Mouse (Mus musculus): ENCODE results near the gene Wipf3. TPM values are rescaled to one million over a fixed set of nuclear protein-coding genes. Genes with fewer than 3 reads are reported as not detected.

The Wipf3 gene
- polyA plus RNA-seq, 1 experiment from 2014 or later: 0.55 TPM

GRCm38 (mm10) chr6:54425230-54425629 lies 4.2 kb upstream of the Wipf3 start:
- Histone ChIP-seq H3K4me2 (no peak overlapping the region), H3K4me1 (ENCODE audit: control insufficient read depth, insufficient read depth, low read length) (no peaks in the 10 kb centered on the region), H3K27ac (ENCODE audit: low read depth, low read length) (no peak overlapping the region), H3K9ac (ENCODE audit: low read length) (no peak overlapping the region), H3K36me3 (ENCODE audit: control insufficient read depth, insufficient read depth, low read length) (no peaks in the 10 kb centered on the region), H3K9me3 (ENCODE audit: control insufficient read depth, low read length) (no peaks in the 10 kb centered on the region), H3K4me3 (ENCODE audit: low read depth, low read length) (no peak overlapping the region), H3K27me3 (ENCODE audit: control insufficient read depth, insufficient read depth, low read length) (peaks cover 13% of the 10 kb centered on the region)
- WGBS: 91% methylated on average over 8 of the region's 8 CpGs
- ATAC-seq (ENCODE audit: low FRiP score) (no peak), DNase-seq (ENCODE audit: low spot score, missing footprints) (no peak)

GRCm38 (mm10) chr6:54428850-54429446 lies 455 bp upstream of the Wipf3 start:
- Histone ChIP-seq H3K27me3 (ENCODE audit: control insufficient read depth, insufficient read depth, low read length) (peaks cover 23% of the 10 kb centered on the region), H3K4me2 (peak overlapping the region; percentile 94), H3K4me1 (ENCODE audit: control insufficient read depth, insufficient read depth, low read length) (no peaks in the 10 kb centered on the region), H3K27ac (ENCODE audit: low read depth, low read length) (no peak overlapping the region), H3K9me3 (ENCODE audit: control insufficient read depth, low read length) (no peaks in the 10 kb centered on the region), H3K36me3 (ENCODE audit: control insufficient read depth, insufficient read depth, low read length) (no peaks in the 10 kb centered on the region), H3K9ac (ENCODE audit: low read length) (peak overlapping the region; percentile 65), H3K4me3 (ENCODE audit: low read depth, low read length) (peak overlapping the region; percentile 47)
- WGBS: 12% methylated on average over 14 of the region's 14 CpGs
- ATAC-seq (ENCODE audit: low FRiP score) (peak; percentile 6; the same call in 1 of the 2 replicates), DNase-seq (ENCODE audit: low spot score, missing footprints) (peak; percentile 91)

- DNase-seq (ENCODE audit: low spot score, missing footprints): no peak
- WGBS: 35% methylated on average over 7 of the region's 7 CpGs
- Histone ChIP-seq H3K27me3 (ENCODE audit: control insufficient read depth, insufficient read depth, low read length) (peaks cover 23% of the 10 kb centered on the region), H3K4me1 (ENCODE audit: control insufficient read depth, insufficient read depth, low read length) (peaks cover 3% of the 10 kb centered on the region), H3K4me3 (ENCODE audit: low read depth, low read length) (peak overlapping the region; percentile 47), H3K9me3 (ENCODE audit: control insufficient read depth, low read length) (no peaks in the 10 kb centered on the region), H3K27ac (ENCODE audit: low read depth, low read length) (no peak overlapping the region), H3K4me2 (peak overlapping the region; percentile 94), H3K9ac (ENCODE audit: low read length) (peak overlapping the region; percentile 65), H3K36me3 (ENCODE audit: control insufficient read depth, insufficient read depth, low read length) (no peaks in the 10 kb centered on the region)
- no peak for ATAC-seq (ENCODE audit: low FRiP score)
Measured at GRCm38 (mm10) chr6:54430221-54430620, 818 bp downstream of the Wipf3 start.

GRCm38 (mm10) chr6:54431761-54432160 lies 2.4 kb downstream of the Wipf3 start:
- H3K9ac ChIP-seq (ENCODE audit: low read length): no peak overlapping the region
- peaks cover 23% of the 10 kb centered on the region for H3K27me3 ChIP-seq (ENCODE audit: control insufficient read depth, insufficient read depth, low read length)
- no peak overlapping the region for H3K27ac ChIP-seq (ENCODE audit: low read depth, low read length)
- DNase-seq (ENCODE audit: low spot score, missing footprints): no peak
- no peak for ATAC-seq (ENCODE audit: low FRiP score)
- 71% methylated on average over 10 of the region's 10 CpGs for WGBS
- H3K4me3 ChIP-seq (ENCODE audit: low read depth, low read length): no peak overlapping the region
- H3K4me2 ChIP-seq: no peak overlapping the region
- peaks cover 12% of the 10 kb centered on the region for H3K4me1 ChIP-seq (ENCODE audit: control insufficient read depth, insufficient read depth, low read length)
- H3K36me3 ChIP-seq (ENCODE audit: control insufficient read depth, insufficient read depth, low read length): no peaks in the 10 kb centered on the region
- no peaks in the 10 kb centered on the region for H3K9me3 ChIP-seq (ENCODE audit: control insufficient read depth, low read length)

GRCm38 (mm10) chr6:54432191-54432590 lies 2.8 kb downstream of the Wipf3 start:
- WGBS: 87% methylated on average over 9 of the region's 9 CpGs
- Histone ChIP-seq H3K4me2 (no peak overlapping the region), H3K36me3 (ENCODE audit: control insufficient read depth, insufficient read depth, low read length) (no peaks in the 10 kb centered on the region), H3K4me3 (ENCODE audit: low read depth, low read length) (no peak overlapping the region), H3K9ac (ENCODE audit: low read length) (no peak overlapping the region), H3K27me3 (ENCODE audit: control insufficient read depth, insufficient read depth, low read length) (peaks cover 23% of the 10 kb centered on the region), H3K27ac (ENCODE audit: low read depth, low read length) (no peak overlapping the region), H3K4me1 (ENCODE audit: control insufficient read depth, insufficient read depth, low read length) (peaks cover 12% of the 10 kb centered on the region), H3K9me3 (ENCODE audit: control insufficient read depth, low read length) (no peaks in the 10 kb centered on the region)
- DNase-seq (ENCODE audit: low spot score, missing footprints): no peak
- ATAC-seq (ENCODE audit: low FRiP score): no peak

- Histone ChIP-seq H3K9ac (ENCODE audit: low read length) (no peak overlapping the region), H3K4me1 (ENCODE audit: control insufficient read depth, insufficient read depth, low read length) (peaks cover 12% of the 10 kb centered on the region), H3K4me3 (ENCODE audit: low read depth, low read length) (no peak overlapping the region), H3K9me3 (ENCODE audit: control insufficient read depth, low read length) (no peaks in the 10 kb centered on the region), H3K4me2 (no peak overlapping the region), H3K27ac (ENCODE audit: low read depth, low read length) (no peak overlapping the region), H3K36me3 (ENCODE audit: control insufficient read depth, insufficient read depth, low read length) (no peaks in the 10 kb centered on the region), H3K27me3 (ENCODE audit: control insufficient read depth, insufficient read depth, low read length) (peaks cover 23% of the 10 kb centered on the region)
- ATAC-seq (ENCODE audit: low FRiP score) (no peak), DNase-seq (ENCODE audit: low spot score, missing footprints) (no peak)
- 76% methylated on average over 13 of the region's 13 CpGs for WGBS
Measured at GRCm38 (mm10) chr6:54432806-54433545, 3.6 kb downstream of the Wipf3 start.

GRCm38 (mm10) chr6:54434171-54434570 lies 4.8 kb downstream of the Wipf3 start:
- Histone ChIP-seq H3K36me3 (ENCODE audit: control insufficient read depth, insufficient read depth, low read length) (no peaks in the 10 kb centered on the region), H3K27me3 (ENCODE audit: control insufficient read depth, insufficient read depth, low read length) (peaks cover 17% of the 10 kb centered on the region), H3K4me2 (no peak overlapping the region), H3K4me3 (ENCODE audit: low read depth, low read length) (no peak overlapping the region), H3K4me1 (ENCODE audit: control insufficient read depth, insufficient read depth, low read length) (peaks cover 12% of the 10 kb centered on the region), H3K9ac (ENCODE audit: low read length) (no peak overlapping the region), H3K27ac (ENCODE audit: low read depth, low read length) (no peak overlapping the region), H3K9me3 (ENCODE audit: control insufficient read depth, low read length) (no peaks in the 10 kb centered on the region)
- ATAC-seq (ENCODE audit: low FRiP score) (no peak), DNase-seq (ENCODE audit: low spot score, missing footprints) (no peak)
- WGBS: 56% methylated on average over 2 of the region's 2 CpGs

GRCm38 (mm10) chr6:54435663-54436062 lies 6.3 kb downstream of the Wipf3 start:
- no peak overlapping the region for H3K4me3 ChIP-seq (ENCODE audit: low read depth, low read length)
- H3K9me3 ChIP-seq (ENCODE audit: control insufficient read depth, low read length): no peaks in the 10 kb centered on the region
- no peak for ATAC-seq (ENCODE audit: low FRiP score)
- H3K27me3 ChIP-seq (ENCODE audit: control insufficient read depth, insufficient read depth, low read length): peaks cover 5% of the 10 kb centered on the region; the same call in 1 of the 2 replicates
- no peaks in the 10 kb centered on the region for H3K36me3 ChIP-seq (ENCODE audit: control insufficient read depth, insufficient read depth, low read length)
- WGBS: 47% methylated on average over 7 of the region's 7 CpGs
- peaks cover 12% of the 10 kb centered on the region for H3K4me1 ChIP-seq (ENCODE audit: control insufficient read depth, insufficient read depth, low read length)
- no peak overlapping the region for H3K27ac ChIP-seq (ENCODE audit: low read depth, low read length)
- no peak overlapping the region for H3K9ac ChIP-seq (ENCODE audit: low read length)
- no peak overlapping the region for H3K4me2 ChIP-seq
- DNase-seq (ENCODE audit: low spot score, missing footprints): no peak

GRCm38 (mm10) chr6:54436286-54436685 lies 6.9 kb downstream of the Wipf3 start:
- no peak overlapping the region for H3K9ac ChIP-seq (ENCODE audit: low read length)
- no peaks in the 10 kb centered on the region; the same call in 1 of the 2 replicates for H3K27me3 ChIP-seq (ENCODE audit: control insufficient read depth, insufficient read depth, low read length)
- peaks cover 12% of the 10 kb centered on the region for H3K4me1 ChIP-seq (ENCODE audit: control insufficient read depth, insufficient read depth, low read length)
- H3K4me3 ChIP-seq (ENCODE audit: low read depth, low read length): no peak overlapping the region
- H3K27ac ChIP-seq (ENCODE audit: low read depth, low read length): no peak overlapping the region
- WGBS: 71% methylated on average over 5 of the region's 5 CpGs
- H3K9me3 ChIP-seq (ENCODE audit: control insufficient read depth, low read length): no peaks in the 10 kb centered on the region
- DNase-seq (ENCODE audit: low spot score, missing footprints) (no peak), ATAC-seq (ENCODE audit: low FRiP score) (no peak)
- no peaks in the 10 kb centered on the region for H3K36me3 ChIP-seq (ENCODE audit: control insufficient read depth, insufficient read depth, low read length)
- no peak overlapping the region for H3K4me2 ChIP-seq
